Mouse (Mus musculus): ENCODE data around the gene Prr12. TPM values are rescaled to one million over a fixed set of nuclear protein-coding genes. Genes with fewer than 3 reads are reported as not detected.
A peak's percentile ranks its signal among the peaks of the same experiment; 100 is the strongest.
"Not testable (repeated sequence)": the region's sequence is repeated elsewhere in the genome, so short reads cannot be mapped to it uniquely, and the experiment has no call there.

The Prr12 gene
- total RNA-seq, 2 experiments from 2014 or later = 14.1 to 16.1 TPM

- not testable (repeated sequence) for DNase-seq
Observed at GRCm38 (mm10) chr7:45023711-45024110, 29.0 kb downstream of the Prr12 start.

- DNase-seq = no peak
Observed at GRCm38 (mm10) chr7:45020225-45020624, 32.5 kb downstream of the Prr12 start.

- DNase-seq = peak; percentile 85
Observed at GRCm38 (mm10) chr7:45019031-45019571, 33.6 kb downstream of the Prr12 start.

GRCm38 (mm10) chr7:45017242-45018061, 35.2 kb downstream of the Prr12 start, which contains the start of gene Rras:
Rras (plus strand) TSS chr7:45017961.
- peak; percentile 96 for DNase-seq

GRCm38 (mm10) chr7:45016761-45017160, 35.9 kb downstream of the Prr12 start:
- DNase-seq = no peak

- DNase-seq = peak; percentile 100
Observed at GRCm38 (mm10) chr7:45015957-45016612, 36.6 kb downstream of the Prr12 start, which contains the start of gene Scaf1. Scaf1 (minus strand) TSS chr7:45016363.

GRCm38 (mm10) chr7:45015344-45015956, 37.2 kb downstream of the Prr12 start:
- DNase-seq = no peak

- DNase-seq = no peak
Observed at GRCm38 (mm10) chr7:45014096-45014451, 38.6 kb downstream of the Prr12 start.

GRCm38 (mm10) chr7:45013366-45014095, 39.1 kb downstream of the Prr12 start:
- DNase-seq = no peak

GRCm38 (mm10) chr7:45012824-45013223, 39.9 kb downstream of the Prr12 start:
- no peak for DNase-seq

- no peak for DNase-seq
Observed at GRCm38 (mm10) chr7:45012011-45012410, 40.7 kb downstream of the Prr12 start.

GRCm38 (mm10) chr7:45008411-45008810, 44.3 kb downstream of the Prr12 start:
- no peak for DNase-seq

GRCm38 (mm10) chr7:45007846-45008245, 44.8 kb downstream of the Prr12 start:
- no peak for DNase-seq

GRCm38 (mm10) chr7:45007141-45007540, 45.5 kb downstream of the Prr12 start:
- DNase-seq = no peak

- DNase-seq = no peak
Observed at GRCm38 (mm10) chr7:45006503-45006902, 46.2 kb downstream of the Prr12 start.

- DNase-seq = no peak
Observed at GRCm38 (mm10) chr7:45005321-45005992, 47.2 kb downstream of the Prr12 start.

GRCm38 (mm10) chr7:45004546-45004945, 48.1 kb downstream of the Prr12 start:
- no peak for DNase-seq

GRCm38 (mm10) chr7:45002440-45002839, 50.2 kb downstream of the Prr12 start:
- DNase-seq = no peak

- DNase-seq = no peak
Observed at GRCm38 (mm10) chr7:45000539-45001114, 52.1 kb downstream of the Prr12 start.

GRCm38 (mm10) chr7:44999753-45000152, 52.9 kb downstream of the Prr12 start:
- no peak for DNase-seq

- DNase-seq = peak; percentile 54
Observed at GRCm38 (mm10) chr7:44998501-44998955, 54.2 kb downstream of the Prr12 start, which contains the start of gene Bcl2l12. Bcl2l12 (minus strand) TSS chr7:44998712.

Data from gastrocnemius, postnatal 25 days (tissue).